Mouse (Mus musculus) forebrain, embryonic 13.5 days (tissue): ENCODE data around the gene Cpsf4. TPM values are rescaled to one million over a fixed set of nuclear protein-coding genes. Genes with fewer than 3 reads are reported as not detected.

ENCODE experiments used
- ATAC-seq: fragments of 200-750 bp; cut with Nextera tagmentation; 2 replicates; pipeline ENCODE4 v1.8.0; 2017
- H3K27ac ChIP-seq: fragments of 300-500 bp; sonication (generic); 2 replicates; pipeline ENCODE4 v1.5.1; 2015; ENCODE audit warnings: inconsistent platforms, mild to moderate bottlenecking, moderate library complexity
- H3K27me3 ChIP-seq: fragments of 300-500 bp; sonication (generic); 2 replicates; pipeline ENCODE4 v1.6.1; 2015; ENCODE audit warnings: mild to moderate bottlenecking, inconsistent platforms
- H3K36me3 ChIP-seq: fragments of 300-500 bp; sonication (generic); 2 replicates; pipeline ENCODE4 v1.6.1; 2015; ENCODE audit warnings: mild to moderate bottlenecking, inconsistent platforms; ENCODE audit not compliant: poor library complexity, severe bottlenecking
- H3K4me1 ChIP-seq: fragments of 300-500 bp; sonication (generic); 2 replicates; pipeline ENCODE4 v1.6.1; 2015; ENCODE audit warnings: inconsistent platforms
- H3K4me2 ChIP-seq: fragments of 300-500 bp; sonication (generic); 2 replicates; pipeline ENCODE4 v1.6.1; 2015; ENCODE audit warnings: inconsistent platforms, mild to moderate bottlenecking, moderate library complexity
- H3K4me3 ChIP-seq: fragments of 300-500 bp; sonication (generic); 2 replicates; pipeline ENCODE4 v1.5.1; 2015; ENCODE audit warnings: mild to moderate bottlenecking, inconsistent platforms
- H3K9ac ChIP-seq: fragments of 300-500 bp; sonication (generic); 2 replicates; pipeline ENCODE4 v1.6.1; 2015; ENCODE audit warnings: mild to moderate bottlenecking, inconsistent platforms
- H3K9me3 ChIP-seq: fragments of 300-500 bp; sonication (generic); replicated peaks from 2 replicates; pipeline ENCODE4 v1.6.1; 2016; ENCODE audit warnings: inconsistent platforms
- WGBS: fragments of 180-500 bp; shearing (Covaris S2); methylation state at CpG from one replicate; pipeline ENCODE4 v1.1.7; 2015; 5-methylcytosine and 5-hydroxymethylcytosine counted together
- polyA plus RNA-seq: library from polyadenylated mRNA; unstranded; fragments of >200 nt; fragmentation: Nextera tagmentation; extraction: Ambion mirVana; gene quantifications from 2 replicates; pipeline ENCODE4 v1.2.1, GENCODE M21; 2015

Cpsf4 gene
- polyA plus RNA-seq, 1 experiment from 2014 or later, result 64.0 TPM

GRCm38 (mm10) chr5:145138836-145139235 lies 28.2 kb upstream of the Cpsf4 start:
- ATAC-seq, result no peak
- Histone ChIP-seq H3K9me3 (no peaks in the 10 kb centered on the region), H3K27ac (no peak overlapping the region), H3K4me1 (peaks cover 33% of the 10 kb centered on the region), H3K4me2 (peak overlapping the region; percentile 94), H3K36me3 (peaks cover 59% of the 10 kb centered on the region), H3K27me3 (no peaks in the 10 kb centered on the region), H3K4me3 (peak overlapping the region; percentile 97), H3K9ac (peak overlapping the region; percentile 93)
- 15% methylated on average over 6 of the region's 6 CpGs for WGBS

- peak within 1 kb of the TSS; percentile 94 for H3K4me2 ChIP-seq
- WGBS, result under 1% methylated on average over 83 of the region's 84 CpGs
- peak within 1 kb of the TSS; percentile 97 for H3K4me3 ChIP-seq
- H3K27me3 ChIP-seq, result no peaks in the 10 kb centered on the region
- peaks cover 33% of the 10 kb centered on the region for H3K4me1 ChIP-seq
- H3K9ac ChIP-seq, result peak within 1 kb of the TSS; percentile 93
- H3K9me3 ChIP-seq, result no peaks in the 10 kb centered on the region
- peaks cover 59% of the 10 kb centered on the region for H3K36me3 ChIP-seq
- peak within 1 kb of the TSS; percentile 80 for H3K27ac ChIP-seq
- ATAC-seq, result peak; percentile 96
Observed at GRCm38 (mm10) chr5:145139571-145140519, 27.2 kb upstream of the Cpsf4 start, which contains the start of the genes Pdap1 and Bud31. Pdap1 (minus strand) TSS chr5:145140238. Bud31 (plus strand) TSS chr5:145140362.

GRCm38 (mm10) chr5:145140611-145141010 lies 26.4 kb upstream of the Cpsf4 start:
- whole genome bisulfite sequencing, result 2% methylated on average over 18 of the region's 18 CpGs
- peaks cover 59% of the 10 kb centered on the region for H3K36me3 ChIP-seq
- H3K9me3 ChIP-seq, result no peaks in the 10 kb centered on the region
- peak overlapping the region; percentile 80 for H3K27ac ChIP-seq
- H3K4me2 ChIP-seq, result peak overlapping the region; percentile 94
- peak overlapping the region; percentile 97 for H3K4me3 ChIP-seq
- peak; percentile 5; the same call in 1 of the 2 replicates for ATAC-seq
- peaks cover 33% of the 10 kb centered on the region for H3K4me1 ChIP-seq
- peak overlapping the region; percentile 93 for H3K9ac ChIP-seq
- H3K27me3 ChIP-seq, result no peaks in the 10 kb centered on the region

GRCm38 (mm10) chr5:145147748-145148147 lies 19.3 kb upstream of the Cpsf4 start:
- Histone ChIP-seq H3K9me3 (no peaks in the 10 kb centered on the region), H3K4me3 (no peak overlapping the region), H3K4me2 (no peak overlapping the region), H3K9ac (no peak overlapping the region), H3K27me3 (no peaks in the 10 kb centered on the region), H3K4me1 (no peaks in the 10 kb centered on the region), H3K27ac (no peak overlapping the region), H3K36me3 (peaks cover 100% of the 10 kb centered on the region)
- no peak for ATAC-seq
- whole genome bisulfite sequencing, result 93% methylated on average over 5 of the region's 5 CpGs

- no peak overlapping the region for H3K4me2 ChIP-seq
- no peak for ATAC-seq
- WGBS, result 86% methylated on average over 6 of the region's 6 CpGs
Observed at GRCm38 (mm10) chr5:145149294-145149693, 17.7 kb upstream of the Cpsf4 start.

GRCm38 (mm10) chr5:145152690-145153089 lies 14.3 kb upstream of the Cpsf4 start:
- Histone ChIP-seq H3K9ac (no peak overlapping the region), H3K4me2 (no peak overlapping the region), H3K9me3 (no peaks in the 10 kb centered on the region), H3K4me1 (no peaks in the 10 kb centered on the region), H3K4me3 (no peak overlapping the region), H3K36me3 (peaks cover 94% of the 10 kb centered on the region), H3K27ac (no peak overlapping the region), H3K27me3 (no peaks in the 10 kb centered on the region)
- 95% methylated on average over 5 of the region's 5 CpGs for WGBS
- ATAC-seq, result no peak

More at GRCm38 (mm10) chr5:145149294-145149693, 17.7 kb upstream of the Cpsf4 start:
- Histone ChIP-seq H3K9me3 (no peaks in the 10 kb centered on the region), H3K27me3 (no peaks in the 10 kb centered on the region), H3K4me1 (no peaks in the 10 kb centered on the region), H3K27ac (no peak overlapping the region), H3K9ac (no peak overlapping the region), H3K4me3 (no peak overlapping the region), H3K36me3 (peaks cover 100% of the 10 kb centered on the region)

- H3K4me3 ChIP-seq, result no peak overlapping the region
- no peak overlapping the region for H3K4me2 ChIP-seq
- no peaks in the 10 kb centered on the region for H3K9me3 ChIP-seq
- H3K9ac ChIP-seq, result no peak overlapping the region
- 91% methylated on average over 14 of the region's 14 CpGs for WGBS
- peaks cover 7% of the 10 kb centered on the region for H3K4me1 ChIP-seq
- ATAC-seq, result no peak
- H3K27ac ChIP-seq, result no peak overlapping the region
- no peaks in the 10 kb centered on the region for H3K27me3 ChIP-seq
- H3K36me3 ChIP-seq, result peaks cover 81% of the 10 kb centered on the region
Observed at GRCm38 (mm10) chr5:145161361-145161760, 5.7 kb upstream of the Cpsf4 start.

- Histone ChIP-seq H3K4me3 (no peak overlapping the region), H3K4me2 (no peak overlapping the region)
Observed at GRCm38 (mm10) chr5:145164710-145165109, 2.3 kb upstream of the Cpsf4 start.

GRCm38 (mm10) chr5:145165184-145165583 lies 1.8 kb upstream of the Cpsf4 start:
- no peak for ATAC-seq
- peaks cover 51% of the 10 kb centered on the region for H3K36me3 ChIP-seq
- H3K4me3 ChIP-seq, result no peak overlapping the region
- WGBS, result 89% methylated on average over 15 of the region's 15 CpGs
- H3K4me1 ChIP-seq, result peaks cover 22% of the 10 kb centered on the region
- no peak overlapping the region for H3K27ac ChIP-seq
- H3K9ac ChIP-seq, result no peak overlapping the region
- no peaks in the 10 kb centered on the region for H3K27me3 ChIP-seq
- no peak overlapping the region for H3K4me2 ChIP-seq
- H3K9me3 ChIP-seq, result no peaks in the 10 kb centered on the region

More at GRCm38 (mm10) chr5:145164710-145165109, 2.3 kb upstream of the Cpsf4 start:
- peaks cover 53% of the 10 kb centered on the region for H3K36me3 ChIP-seq
- no peak overlapping the region for H3K27ac ChIP-seq
- H3K9ac ChIP-seq, result no peak overlapping the region
- peaks cover 22% of the 10 kb centered on the region for H3K4me1 ChIP-seq
- H3K27me3 ChIP-seq, result no peaks in the 10 kb centered on the region
- no peak for ATAC-seq
- H3K9me3 ChIP-seq, result no peaks in the 10 kb centered on the region
- 69% methylated on average over 3 of the region's 3 CpGs for WGBS

GRCm38 (mm10) chr5:145167306-145167661 lies 271 bp downstream of the Cpsf4 start:
- Histone ChIP-seq H3K9me3 (no peaks in the 10 kb centered on the region), H3K4me3 (peak overlapping the region; percentile 95), H3K36me3 (peaks cover 52% of the 10 kb centered on the region), H3K4me2 (peak overlapping the region; percentile 97), H3K27ac (peak overlapping the region; percentile 75), H3K9ac (peak overlapping the region; percentile 96), H3K27me3 (no peaks in the 10 kb centered on the region), H3K4me1 (peaks cover 22% of the 10 kb centered on the region)
- WGBS, result under 1% methylated on average over 27 of the region's 28 CpGs
- peak; percentile 77 for ATAC-seq

- Histone ChIP-seq H3K27me3 (no peaks in the 10 kb centered on the region), H3K36me3 (peaks cover 100% of the 10 kb centered on the region), H3K27ac (no peak overlapping the region), H3K9ac (no peak overlapping the region), H3K9me3 (no peaks in the 10 kb centered on the region), H3K4me1 (no peaks in the 10 kb centered on the region), H3K4me2 (no peak overlapping the region), H3K4me3 (no peak overlapping the region)
- ATAC-seq, result no peak
- 81% methylated on average over 18 of the region's 18 CpGs for WGBS
Observed at GRCm38 (mm10) chr5:145178461-145178980, 11.5 kb downstream of the Cpsf4 start.

- 92% methylated on average over 2 of the region's 2 CpGs for WGBS
- no peaks in the 10 kb centered on the region for H3K27me3 ChIP-seq
- no peaks in the 10 kb centered on the region for H3K9me3 ChIP-seq
- H3K4me1 ChIP-seq, result peaks cover 9% of the 10 kb centered on the region
- H3K36me3 ChIP-seq, result peaks cover 74% of the 10 kb centered on the region
- H3K27ac ChIP-seq, result no peak overlapping the region
- H3K4me2 ChIP-seq, result no peak overlapping the region
- no peak overlapping the region for H3K4me3 ChIP-seq
- ATAC-seq, result no peak
- H3K9ac ChIP-seq, result no peak overlapping the region
Observed at GRCm38 (mm10) chr5:145185244-145185643, 18.2 kb downstream of the Cpsf4 start.
